Mouse (Mus musculus) bone marrow, adult 2 months (tissue): Measurements from ENCODE around the gene D1Pas1.

ENCODE experiments used
- CTCF ChIP-seq: fragments of 200-500 bp; IDR thresholded peaks from 2 replicates; pipeline ENCODE4 v1.5.1; 2011; ENCODE audit warnings: low read length, control low read depth; ENCODE audit not compliant: control insufficient read depth, insufficient read depth
- POLR2A ChIP-seq: fragments of 200-500 bp; IDR thresholded peaks from 2 replicates; pipeline ENCODE4 v1.6.1; 2011; ENCODE audit warnings: low read depth, mild to moderate bottlenecking, control low read depth, low read length, borderline replicate concordance; ENCODE audit not compliant: control insufficient read depth

GRCm38 (mm10) chr1:186979465-186979864 lies 12.2 kb downstream of the D1Pas1 start:
- TF ChIP-seq POLR2A (no peak), CTCF (no peak)
